Mouse (Mus musculus) CD4-positive, CD25-positive, alpha-beta regulatory T cell, adult 2 months (primary cell): ENCODE data around the gene Sptbn1.
A peak's percentile ranks its signal among the peaks of the same experiment; 100 is the strongest.

Experiments used
- DNase-seq: peaks from one replicate; pipeline ENCODE4 v3.0.0-alpha.2; 2012; ENCODE audit warnings: low read depth, low spot score

The Sptbn1 gene

GRCm38 (mm10) chr11:30171586-30172178 lies 96.3 kb downstream of the Sptbn1 start:
- DNase-seq, result no peak

GRCm38 (mm10) chr11:30171184-30171583 lies 96.8 kb downstream of the Sptbn1 start:
- no peak for DNase-seq

GRCm38 (mm10) chr11:30166551-30166922 lies 101.4 kb downstream of the Sptbn1 start:
- no peak for DNase-seq

GRCm38 (mm10) chr11:30165861-30166550 lies 102.0 kb downstream of the Sptbn1 start:
- peak; percentile 40 for DNase-seq

- DNase-seq, result peak; percentile 33
Observed at GRCm38 (mm10) chr11:30164515-30165214, 103.3 kb downstream of the Sptbn1 start.

GRCm38 (mm10) chr11:30163870-30164269 lies 104.1 kb downstream of the Sptbn1 start:
- no peak for DNase-seq

GRCm38 (mm10) chr11:30163081-30163480 lies 104.9 kb downstream of the Sptbn1 start:
- no peak for DNase-seq

GRCm38 (mm10) chr11:30161744-30162143 lies 106.2 kb downstream of the Sptbn1 start:
- DNase-seq, result no peak

- DNase-seq, result no peak
Observed at GRCm38 (mm10) chr11:30161173-30161650, 106.8 kb downstream of the Sptbn1 start.

- DNase-seq, result peak; percentile 24
Observed at GRCm38 (mm10) chr11:30160625-30161172, 107.3 kb downstream of the Sptbn1 start.

GRCm38 (mm10) chr11:30159545-30160255 lies 108.3 kb downstream of the Sptbn1 start:
- no peak for DNase-seq

GRCm38 (mm10) chr11:30158028-30158700 lies 109.8 kb downstream of the Sptbn1 start:
- DNase-seq, result no peak

GRCm38 (mm10) chr11:30155887-30156286 lies 112.1 kb downstream of the Sptbn1 start:
- no peak for DNase-seq

GRCm38 (mm10) chr11:30154980-30155379 lies 113.0 kb downstream of the Sptbn1 start:
- DNase-seq, result no peak

GRCm38 (mm10) chr11:30148888-30149287 lies 119.1 kb downstream of the Sptbn1 start:
- no peak for DNase-seq

GRCm38 (mm10) chr11:30148378-30148777 lies 119.6 kb downstream of the Sptbn1 start:
- peak; percentile 13 for DNase-seq

GRCm38 (mm10) chr11:30147882-30148281 lies 120.1 kb downstream of the Sptbn1 start:
- DNase-seq, result peak; percentile 45

- no peak for DNase-seq
Observed at GRCm38 (mm10) chr11:30143090-30143489, 124.9 kb downstream of the Sptbn1 start.

- no peak for DNase-seq
Observed at GRCm38 (mm10) chr11:30139165-30139826, 128.7 kb downstream of the Sptbn1 start.

- DNase-seq, result no peak
Observed at GRCm38 (mm10) chr11:30137081-30137480, 130.9 kb downstream of the Sptbn1 start.

GRCm38 (mm10) chr11:30134058-30134457 lies 133.9 kb downstream of the Sptbn1 start:
- DNase-seq, result no peak
